Mouse (Mus musculus): ENCODE data around the gene Supt5. TPM values are rescaled to one million over a fixed set of nuclear protein-coding genes. Genes with fewer than 3 reads are reported as not detected.

Supt5 gene
- polyA plus RNA-seq, 2 experiments from 2014 or later = 121 to 229 TPM

DNA sequence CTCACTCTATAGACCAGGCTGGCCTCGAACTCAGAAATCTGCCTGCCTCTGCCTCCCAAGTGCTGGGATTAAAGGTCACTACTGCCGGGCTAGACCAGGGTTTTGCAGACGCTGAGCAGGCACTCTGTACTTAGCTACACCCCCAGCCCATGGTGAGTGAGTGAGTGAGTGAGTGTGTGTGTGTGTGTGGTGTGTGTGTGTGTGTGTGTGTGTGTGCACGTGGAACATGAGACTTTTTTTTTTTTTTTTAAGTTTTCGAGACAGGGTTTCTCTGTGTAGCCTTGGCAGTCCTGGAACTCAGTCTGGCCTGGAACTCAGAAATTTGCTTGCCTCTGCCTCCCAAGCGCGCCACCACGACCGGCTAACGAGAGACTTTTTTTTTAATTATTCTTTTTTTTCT is 36.1 kb upstream of the Supt5 start:
- ATAC-seq = no peak

DNA sequence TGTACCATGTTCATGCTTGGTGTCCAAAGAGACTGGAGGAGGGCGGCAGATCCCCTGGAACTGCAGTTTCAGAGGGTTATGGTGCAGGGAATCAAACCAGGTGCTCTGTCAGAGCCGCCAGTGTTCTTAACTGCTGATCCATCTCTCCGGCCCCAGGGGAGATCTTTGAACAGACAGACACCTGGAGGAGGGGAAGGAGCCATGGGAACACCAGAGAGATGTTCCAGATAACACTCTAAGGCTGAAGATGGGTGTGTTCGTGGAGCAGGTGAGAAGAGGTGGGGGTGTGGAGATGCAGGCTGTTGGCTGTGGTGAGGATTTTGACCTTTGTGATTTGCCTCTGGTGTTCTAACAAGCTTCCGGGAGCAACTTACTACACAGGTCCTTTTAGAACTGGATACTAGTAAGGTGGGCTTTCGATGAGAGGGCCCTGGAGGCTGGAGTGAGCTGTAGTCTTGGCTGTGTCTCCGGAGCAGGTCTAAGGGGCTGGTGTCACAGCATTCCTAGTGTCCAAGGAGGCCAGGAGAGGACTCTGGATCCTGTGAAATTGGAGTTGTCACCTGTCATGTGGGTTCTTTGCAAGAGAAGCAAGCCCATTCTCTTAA is 35.4 kb upstream of the Supt5 start:
- no peak for ATAC-seq

DNA sequence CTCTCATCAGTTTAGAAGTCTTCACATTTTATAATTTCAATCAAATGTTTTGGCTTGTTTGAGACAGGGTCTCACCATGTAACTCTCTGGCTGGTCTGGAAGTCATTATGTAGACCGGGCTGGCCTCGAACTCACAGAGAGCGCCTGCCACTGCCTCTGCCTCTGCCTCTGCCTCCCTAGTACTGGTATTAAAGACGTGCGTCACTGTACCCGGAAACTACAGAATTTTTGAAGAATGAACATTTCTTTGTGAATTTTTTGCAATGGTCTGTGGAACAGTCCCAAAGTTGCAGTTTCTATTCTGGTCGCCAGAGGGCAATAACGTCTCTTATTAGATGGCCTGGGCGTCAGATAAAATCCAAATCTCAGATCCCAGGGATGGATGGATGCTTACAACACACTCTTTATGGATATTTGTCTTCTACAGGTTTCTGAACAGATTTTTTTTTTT is 34.6 kb upstream of the Supt5 start:
- peak; percentile 42 for ATAC-seq

DNA sequence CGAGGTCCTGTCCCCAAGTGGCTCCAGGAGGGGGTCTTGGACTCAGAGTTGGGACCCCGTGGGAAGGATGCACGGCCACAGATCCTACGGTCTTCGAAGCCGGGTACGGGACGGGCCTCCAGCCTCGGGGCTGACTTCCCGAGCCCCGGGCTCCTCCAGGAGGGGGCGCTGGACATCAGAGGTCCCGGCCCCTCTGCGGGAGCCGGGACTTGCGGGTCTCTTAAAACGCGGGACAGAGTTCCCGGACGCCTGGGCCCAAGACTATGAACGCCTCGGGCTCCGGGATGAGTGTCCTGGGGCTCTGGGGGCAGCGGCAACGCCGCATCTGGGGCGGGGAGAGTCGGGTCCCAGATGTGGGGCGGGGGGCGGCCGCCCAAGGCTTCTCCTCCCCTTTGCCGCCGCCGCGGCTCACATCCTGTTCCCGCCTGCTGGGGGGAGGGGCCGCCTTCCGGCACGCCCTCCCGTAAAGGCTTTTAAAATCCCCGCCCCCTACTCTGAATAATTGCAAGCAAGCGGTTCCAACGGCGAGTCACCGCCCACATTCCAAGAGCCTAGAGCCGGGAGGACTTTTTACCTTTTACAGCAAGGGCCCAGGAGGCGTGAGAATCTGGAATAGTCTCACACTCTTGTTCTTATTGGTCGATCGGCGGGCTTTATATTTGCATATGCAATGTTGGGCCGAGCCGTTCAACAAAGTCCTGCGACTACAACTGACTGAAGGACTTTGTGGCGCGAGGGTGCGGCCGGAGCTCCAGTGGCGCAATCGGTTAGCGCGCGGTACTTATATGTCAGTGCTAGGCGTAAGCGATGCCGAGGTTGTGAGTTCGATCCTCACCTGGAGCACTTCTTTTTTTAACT is 33.9 kb upstream of the Supt5 start, which contains the start of gene Plekhg2:
Plekhg2 (minus strand) TSS at position 349 of the 858 bp plus-strand sequence.
- ATAC-seq = peak; percentile 62

DNA sequence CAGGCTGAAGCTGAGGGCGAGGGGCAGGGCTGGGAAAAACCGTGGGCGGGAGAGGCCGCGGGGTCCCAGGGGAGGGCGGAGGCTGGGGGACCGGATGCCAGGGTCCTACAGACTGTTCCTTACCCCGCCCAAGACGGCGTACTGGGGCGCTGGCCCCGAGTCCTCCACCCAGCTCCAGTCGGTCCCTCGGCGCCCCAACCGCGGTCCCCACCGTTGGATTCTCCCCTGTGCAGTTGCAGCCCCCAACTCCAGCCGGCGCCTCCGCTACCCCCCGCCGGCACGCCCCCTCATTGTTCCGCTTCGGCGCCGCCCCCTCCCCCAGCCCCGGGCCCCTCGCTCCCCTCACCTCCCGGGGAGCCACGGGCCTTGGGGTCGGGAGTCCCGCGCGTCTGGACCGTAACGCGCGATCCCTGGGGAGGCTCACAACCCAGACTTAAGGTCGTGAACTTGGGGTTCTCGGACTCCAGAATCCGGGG is 33.0 kb upstream of the Supt5 start:
- ATAC-seq = no peak

DNA sequence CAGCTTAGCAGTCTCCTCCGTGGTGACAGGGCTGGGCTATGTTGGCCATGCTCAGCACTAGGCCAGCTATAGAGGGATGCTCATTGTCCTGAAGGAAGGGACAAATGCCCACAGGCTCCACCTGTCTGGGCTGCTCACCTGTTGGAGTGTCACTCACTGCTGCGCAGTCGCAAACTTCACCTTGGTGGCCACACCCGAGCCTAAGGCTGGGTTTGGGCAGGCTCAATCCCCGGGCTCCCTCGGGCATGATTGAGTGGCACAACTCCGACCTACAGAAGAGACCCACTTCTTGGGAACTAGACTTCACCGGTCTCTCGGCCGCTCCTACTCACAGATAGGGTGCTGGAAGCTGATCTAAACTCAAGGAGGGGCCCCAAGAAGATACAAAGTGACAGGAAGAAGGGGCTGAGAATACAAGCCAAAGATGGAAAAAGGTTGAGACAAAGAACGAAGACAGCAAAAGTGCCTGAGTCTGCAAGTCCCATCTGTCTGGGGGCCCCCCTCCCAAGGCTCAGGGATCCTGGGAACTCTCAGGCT is 32.5 kb upstream of the Supt5 start:
- ATAC-seq = no peak

DNA sequence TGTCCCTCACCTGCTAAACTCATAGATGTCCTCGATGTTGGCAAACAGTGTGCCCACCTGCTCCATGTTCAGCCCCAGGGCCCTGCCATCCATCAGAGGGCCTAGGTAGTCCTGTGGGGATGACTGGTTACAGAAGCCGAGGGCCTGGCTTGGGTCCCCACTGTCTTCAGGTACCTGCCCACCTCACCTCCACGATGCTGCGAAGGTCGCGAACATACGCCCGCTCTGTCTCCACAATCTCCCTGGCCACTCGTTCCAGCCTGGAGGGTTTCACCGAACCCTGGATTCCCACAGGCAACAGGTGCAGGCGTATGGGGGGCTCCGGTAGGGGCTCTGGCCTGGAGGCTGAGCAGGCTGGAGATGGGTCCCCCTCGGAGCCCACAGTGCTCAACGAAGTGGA is 31.5 kb upstream of the Supt5 start:
- no peak for ATAC-seq

DNA sequence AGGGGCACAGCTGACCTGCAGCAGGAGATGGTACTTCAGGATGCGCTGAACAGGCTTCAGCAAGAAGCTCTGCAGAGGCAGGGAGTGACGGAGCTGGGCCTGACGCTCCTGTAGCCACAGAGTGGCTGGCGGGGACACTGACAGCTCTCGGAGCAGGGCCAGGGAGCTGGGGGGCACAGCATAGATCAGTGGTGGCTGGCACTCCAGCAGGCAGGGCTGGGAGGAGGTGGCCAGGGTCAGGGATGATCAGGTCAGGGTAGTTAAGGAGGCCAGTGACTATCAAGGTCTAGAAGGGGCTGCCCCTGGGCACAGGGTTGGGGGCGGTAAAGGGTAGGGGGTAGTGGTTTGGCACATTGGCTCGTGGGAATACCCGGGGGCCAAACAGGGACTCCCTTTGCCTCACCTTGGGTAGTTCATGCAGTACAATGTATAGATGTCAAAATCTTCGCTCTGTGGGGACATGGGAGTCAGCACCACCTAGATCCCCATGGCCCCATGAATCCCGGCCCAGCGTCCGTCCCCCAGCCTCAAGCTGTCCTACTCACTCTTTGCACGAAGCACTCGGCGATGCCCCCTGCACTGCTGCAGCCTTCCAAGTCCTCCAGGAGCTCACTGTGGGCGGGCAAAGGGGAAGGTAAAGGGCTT is 29.9 kb upstream of the Supt5 start:
- ATAC-seq = no peak

DNA sequence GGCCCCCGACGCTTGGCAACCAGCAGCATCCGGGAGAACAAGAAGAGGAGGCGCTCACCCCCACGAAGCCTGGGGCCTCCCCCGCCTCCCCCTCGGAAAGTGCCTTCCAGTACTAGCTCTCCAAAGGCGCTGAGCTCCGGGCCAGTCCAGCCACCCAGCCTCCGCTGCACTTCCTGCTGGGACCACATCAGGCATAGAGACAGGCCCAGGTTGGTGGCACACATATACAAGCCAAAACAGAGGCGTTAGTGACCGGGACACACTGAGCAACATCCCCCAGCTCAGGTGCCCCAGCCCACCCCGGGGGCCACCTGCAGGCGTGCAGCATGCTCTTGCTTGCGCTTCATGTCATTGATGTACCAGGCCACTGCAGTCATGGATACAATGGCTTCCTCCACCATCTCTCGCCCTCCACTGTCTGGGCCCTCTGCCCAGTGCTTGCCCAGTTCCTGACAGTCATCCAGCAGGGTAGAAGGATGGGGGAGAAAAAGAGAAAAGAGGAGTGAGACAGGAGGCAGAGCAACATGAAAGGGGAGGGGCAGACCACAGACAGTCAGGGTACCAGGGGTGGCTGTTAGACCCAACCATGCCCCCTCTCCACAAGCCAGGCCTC is 29.2 kb upstream of the Supt5 start:
- ATAC-seq = no peak

DNA sequence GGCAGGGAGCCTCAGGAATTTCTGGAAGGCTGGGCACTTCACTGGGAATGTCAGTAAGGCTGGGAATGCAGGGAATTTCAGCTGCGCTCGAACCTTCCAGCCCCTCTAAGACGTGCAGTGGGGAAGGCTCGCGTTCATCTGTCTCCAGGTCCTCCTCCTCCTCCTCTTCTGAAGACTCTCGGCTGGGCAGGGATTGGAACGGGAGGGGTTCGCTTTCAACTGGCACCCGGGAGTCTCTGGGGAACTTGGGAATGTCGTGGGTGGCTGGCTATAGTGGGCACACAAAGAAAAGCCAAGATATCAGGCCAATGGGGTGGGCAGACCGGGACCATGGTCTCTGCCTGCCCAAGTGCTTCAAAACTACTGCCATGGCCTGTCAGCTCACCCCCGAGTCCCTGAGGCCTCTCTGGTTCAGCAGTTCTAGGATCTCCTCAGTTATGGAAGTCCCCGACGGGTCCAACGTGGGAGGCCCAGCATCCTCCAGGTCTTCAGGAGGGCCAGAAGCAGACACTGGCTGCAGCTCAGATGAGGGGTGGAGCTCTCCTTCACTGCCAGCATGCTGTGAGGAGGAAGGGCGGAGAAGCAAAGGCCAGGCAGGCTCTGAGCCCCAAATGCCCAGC is 24.0 kb upstream of the Supt5 start:
- no peak for ATAC-seq

DNA sequence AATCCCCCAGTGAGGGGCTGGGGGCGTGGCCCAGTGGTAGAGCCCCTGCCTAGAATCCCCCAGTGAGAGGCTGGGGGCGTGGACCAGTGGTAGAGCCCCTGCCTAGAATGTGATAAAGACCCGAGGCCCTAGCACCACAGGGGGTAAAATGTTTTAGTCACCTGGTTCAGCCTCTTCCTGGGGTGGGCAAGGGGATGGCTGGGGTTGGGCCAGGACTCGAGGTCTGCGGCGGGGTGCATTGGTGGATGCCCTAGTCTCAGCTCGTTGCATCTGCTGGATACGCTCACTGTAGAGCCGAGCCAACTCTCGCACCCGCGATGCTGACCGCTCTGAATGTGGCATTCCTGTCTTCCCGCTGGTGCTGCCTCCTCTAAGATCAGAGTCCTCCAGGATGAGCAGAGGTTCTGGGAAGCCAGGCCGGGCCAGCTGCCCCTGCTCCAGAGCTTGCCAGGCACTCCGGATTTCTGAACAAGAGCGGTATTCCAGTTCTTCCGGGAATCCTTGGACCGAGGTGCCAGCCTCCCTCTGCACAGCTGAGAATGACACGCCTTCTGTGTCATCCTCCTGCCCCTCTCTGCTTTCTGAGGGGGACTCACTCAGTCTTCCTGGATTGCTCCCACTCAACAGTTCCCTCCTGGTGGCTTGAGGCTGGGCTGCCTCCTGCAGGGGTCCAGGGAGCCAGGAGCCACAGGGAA is 23.2 kb upstream of the Supt5 start:
- ATAC-seq = no peak

DNA sequence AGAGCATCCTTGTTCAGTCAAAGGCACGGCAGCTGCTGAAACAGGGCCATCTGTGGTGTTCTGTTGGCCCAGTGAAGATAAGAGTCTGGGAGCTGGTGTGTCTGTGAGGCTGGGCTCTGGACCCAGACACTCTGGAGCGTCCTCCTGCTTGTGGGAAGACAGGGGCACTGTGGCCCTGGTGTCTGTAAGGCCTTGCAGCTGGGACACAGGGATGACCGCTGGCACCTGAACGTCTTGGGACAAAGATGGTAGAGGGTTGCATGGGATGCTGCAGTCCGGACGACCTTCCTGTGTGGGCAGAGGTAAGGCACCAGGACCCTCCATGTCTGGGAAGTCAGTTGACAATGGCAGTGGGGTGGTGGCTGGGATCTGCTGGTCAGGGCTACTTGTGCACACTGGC is 21.7 kb upstream of the Supt5 start:
- ATAC-seq = no peak

DNA sequence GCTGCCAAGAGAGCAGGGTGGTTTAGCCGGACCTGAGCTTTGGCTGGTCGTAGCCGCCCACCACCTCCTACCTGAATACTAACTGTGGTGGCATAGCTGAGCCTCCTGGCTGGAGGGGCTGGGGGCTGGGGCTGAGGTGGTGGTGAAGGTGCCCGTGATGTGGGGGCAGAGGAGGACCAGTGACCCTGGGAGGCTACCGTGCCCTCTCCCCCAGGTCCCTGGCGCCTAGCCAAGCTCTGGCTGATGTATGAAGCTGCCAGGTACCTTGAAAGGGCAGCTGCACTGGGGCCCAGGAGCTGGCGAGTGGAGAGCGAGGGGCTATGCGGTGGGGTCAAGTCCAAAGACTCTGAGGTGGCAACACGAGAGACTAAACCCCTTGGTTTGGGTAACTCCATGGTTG is 21.3 kb upstream of the Supt5 start:
- ATAC-seq = no peak

DNA sequence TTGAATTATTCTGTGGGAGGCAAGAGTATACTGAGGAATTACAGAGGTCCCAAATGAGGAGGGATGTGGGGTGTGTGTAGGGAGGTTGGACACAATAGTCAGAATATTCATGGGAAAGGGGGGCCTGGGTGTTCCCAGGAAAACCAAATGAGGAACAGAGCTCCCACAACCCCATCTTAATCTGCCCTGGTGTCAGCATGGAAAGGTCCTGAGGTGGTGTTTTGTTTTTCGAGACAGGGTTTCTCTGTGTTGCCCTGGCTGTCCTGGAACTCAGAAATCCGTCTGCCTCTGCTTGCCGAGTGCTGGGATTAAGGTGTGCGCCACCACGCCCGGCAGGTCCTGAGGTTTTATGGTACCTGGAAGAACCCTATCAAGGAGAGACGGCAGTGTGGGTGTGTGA is 19.9 kb upstream of the Supt5 start:
- no peak for ATAC-seq

DNA sequence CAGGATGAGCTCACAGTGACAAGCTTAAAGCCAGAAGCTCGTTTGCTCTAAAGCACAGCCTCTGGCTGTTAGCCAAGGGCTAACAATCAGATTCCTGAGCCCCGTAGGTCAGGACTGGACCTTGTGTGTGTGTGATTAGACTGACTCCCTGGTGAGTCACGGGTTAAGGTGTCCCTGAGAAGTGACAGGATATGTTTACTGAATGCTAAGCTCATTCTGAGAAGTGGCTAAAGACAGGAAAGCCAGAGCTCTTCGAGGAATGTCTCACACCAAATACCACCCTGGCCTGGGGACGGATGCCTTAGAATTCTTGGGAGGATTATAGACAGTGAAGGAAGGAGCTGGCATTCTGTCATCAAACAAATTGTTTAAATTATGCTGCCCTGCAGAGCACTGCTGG is 19.4 kb upstream of the Supt5 start:
- ATAC-seq = no peak

DNA sequence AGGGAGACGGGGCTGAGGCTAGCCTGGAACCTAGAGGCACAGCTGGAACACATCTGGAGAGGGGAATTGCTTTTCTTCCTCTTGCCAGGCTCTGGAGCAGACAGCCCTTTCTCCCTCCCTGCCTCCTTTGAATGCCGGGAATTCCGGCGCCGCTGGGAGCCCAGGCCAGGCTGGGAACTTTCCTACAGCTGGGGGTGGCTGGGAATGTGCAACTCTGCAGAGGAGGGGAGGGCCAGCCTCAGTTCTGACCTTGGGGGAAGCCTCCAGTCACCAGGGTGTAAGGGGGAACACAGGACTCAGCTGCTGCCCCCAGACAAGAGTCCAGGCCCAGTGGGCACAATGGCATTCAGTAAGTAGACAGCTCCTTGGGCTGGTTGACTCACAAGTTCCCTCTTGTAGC is 18.4 kb upstream of the Supt5 start:
- ATAC-seq = no peak

DNA sequence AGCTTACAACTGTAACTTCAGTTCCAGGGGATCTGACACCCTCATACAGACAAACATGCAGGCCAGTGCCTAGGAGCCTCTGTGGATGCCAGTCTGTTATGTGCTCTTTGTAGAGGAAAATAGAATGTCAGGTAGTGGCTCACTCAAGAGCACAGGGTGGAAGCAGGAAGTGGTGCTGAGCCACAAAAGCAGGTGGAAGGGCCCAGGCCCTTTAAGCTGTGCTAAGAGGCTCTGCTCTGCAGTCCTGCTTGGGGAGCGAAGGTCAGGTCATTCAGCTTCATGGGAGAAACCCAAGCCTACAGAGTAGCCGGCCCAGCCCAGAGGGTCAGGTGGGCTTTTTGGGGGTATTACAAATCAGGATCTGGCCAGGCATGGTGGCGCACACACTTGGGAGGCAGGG is 16.7 kb upstream of the Supt5 start:
- ATAC-seq = peak; percentile 63

DNA sequence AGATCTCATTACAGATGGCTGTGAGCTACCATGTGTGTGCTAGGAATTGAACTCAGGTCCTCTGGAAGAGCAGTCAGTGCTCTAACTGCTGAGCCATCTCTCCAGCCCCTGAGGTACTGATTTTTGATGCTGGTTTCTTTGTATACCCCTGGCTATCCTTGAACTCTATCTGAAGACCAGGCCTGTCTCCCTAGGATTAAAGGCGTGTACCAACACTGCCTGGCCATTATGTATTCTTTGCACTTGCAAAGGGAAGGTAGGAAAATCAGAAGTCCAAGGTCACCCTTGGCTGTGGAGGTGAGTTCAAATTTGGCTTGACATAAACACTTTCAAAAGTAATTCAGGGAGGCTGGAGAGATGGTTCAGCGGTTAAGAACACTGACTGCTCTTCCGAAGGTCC is 16.1 kb upstream of the Supt5 start:
- no peak for ATAC-seq

DNA sequence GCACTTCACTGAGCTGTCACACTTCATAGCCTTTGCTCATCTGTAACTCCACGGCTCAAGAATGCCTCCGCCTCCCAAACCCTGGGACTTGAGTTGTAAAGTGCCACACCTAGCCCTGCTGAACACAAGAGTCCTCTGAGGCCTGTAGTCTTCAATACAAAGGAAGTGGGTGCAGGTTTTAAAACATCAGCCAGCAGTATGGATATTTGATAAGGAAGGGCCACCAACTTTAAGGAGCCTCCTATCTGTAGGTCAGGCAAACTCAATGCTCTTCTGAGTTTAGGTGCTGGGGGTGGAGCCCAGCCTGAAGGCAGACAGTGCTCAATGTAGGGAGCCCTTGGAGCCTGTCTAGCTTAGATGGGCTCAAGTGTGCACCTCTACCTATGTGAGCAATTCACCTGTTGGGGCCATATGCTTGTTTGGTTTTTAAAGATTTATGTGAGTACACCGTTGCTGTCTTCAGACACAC is 15.6 kb upstream of the Supt5 start:
- ATAC-seq = no peak

DNA sequence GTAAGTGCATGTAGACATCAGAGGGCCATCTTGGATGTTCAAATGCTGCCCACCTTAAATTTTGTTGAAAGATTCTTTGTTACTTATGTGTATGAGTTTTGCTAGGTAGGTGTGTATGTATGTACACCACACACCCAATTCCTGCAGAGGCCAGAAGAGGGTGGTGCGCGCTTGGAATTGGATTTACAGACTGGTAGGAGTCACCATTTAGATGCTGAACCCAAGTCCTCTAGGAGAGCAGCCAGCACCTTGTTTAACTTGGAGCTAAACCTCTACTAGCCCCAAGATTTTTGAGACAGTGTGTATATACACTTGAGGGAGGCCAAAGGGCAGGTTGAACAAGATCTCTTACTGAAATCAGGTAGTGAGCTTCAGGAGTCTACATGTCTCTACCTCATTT is 14.7 kb upstream of the Supt5 start:
- ATAC-seq = no peak

DNA sequence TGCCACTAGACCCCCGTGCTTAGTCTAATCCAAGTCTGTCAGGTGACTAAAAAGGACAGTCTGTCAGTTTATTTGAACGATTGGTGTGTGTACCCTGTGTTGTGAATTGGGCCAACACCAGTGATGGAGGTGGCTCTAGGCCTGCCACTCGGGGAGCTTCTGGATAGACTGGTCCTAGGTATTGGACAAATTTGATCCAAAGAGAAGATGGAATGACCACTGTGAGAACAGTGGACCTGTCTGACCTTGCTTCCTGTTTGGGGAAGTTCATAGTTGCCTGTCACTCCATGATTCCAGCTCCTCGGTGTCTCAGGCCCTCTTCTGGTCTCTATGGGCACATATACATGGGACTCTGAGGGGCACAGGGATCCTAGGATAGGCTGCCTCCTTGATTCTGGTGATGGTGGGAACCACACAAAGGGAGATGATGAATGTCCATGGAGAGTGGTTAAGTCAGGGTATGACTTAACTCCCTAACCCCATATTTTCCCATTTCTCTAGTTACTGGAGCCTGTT is 13.2 kb upstream of the Supt5 start:
- no peak for ATAC-seq
